Mouse (Mus musculus) spleen, postnatal 14 days (tissue): ENCODE measurements around the gene Eps15l1.

ENCODE experiments used
- DNase-seq, 2 experiments: peaks; one replicate each; pipeline ENCODE4 v3.0.0; 2021 to 2022; ENCODE audit warnings: low spot score in 2 of 2

Gene Eps15l1

DNA sequence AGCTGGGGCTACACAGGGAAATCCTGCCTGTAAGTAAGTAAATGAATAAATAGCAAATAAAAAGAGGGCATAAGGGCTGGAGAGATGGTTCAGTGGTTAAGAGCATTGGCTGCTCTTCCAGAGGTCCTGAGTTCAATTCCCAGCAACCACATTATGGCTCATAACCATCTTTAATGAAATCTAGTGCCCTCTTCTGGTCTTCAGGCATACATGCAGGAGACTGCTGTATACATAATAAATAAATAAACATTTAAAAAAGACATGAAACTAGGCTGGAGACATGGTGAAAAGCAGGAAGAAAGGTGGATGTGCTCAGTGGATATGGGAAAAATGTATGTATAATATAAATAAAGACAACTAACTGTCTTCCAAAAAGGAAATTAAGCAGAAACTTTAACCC, 128.0 kb downstream of the Eps15l1 start:
- no peak for DNase-seq

DNA sequence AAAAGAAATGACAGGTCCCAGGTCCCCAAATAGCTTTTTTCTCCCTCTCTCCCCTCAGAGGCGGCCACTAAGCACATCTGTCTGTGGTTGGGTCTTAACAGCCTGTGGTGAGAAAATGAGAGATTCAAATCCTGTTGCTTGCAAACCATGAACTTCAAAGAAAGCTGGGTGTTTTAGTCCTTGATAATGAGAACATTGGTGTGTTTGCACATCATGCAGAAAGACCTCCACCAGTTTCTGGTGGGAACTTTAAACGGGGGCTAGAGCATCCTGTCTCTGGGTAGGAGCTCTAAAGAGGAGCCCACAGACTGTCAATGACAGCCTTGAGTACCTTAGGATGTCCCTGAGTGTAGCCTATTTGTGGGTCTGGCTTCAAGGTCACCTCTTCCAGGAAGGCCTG, 130.2 kb downstream of the Eps15l1 start:
- no peak for DNase-seq
